Mouse (Mus musculus) MEL (cell line): ENCODE results near the gene Mical3.

Source experiments
- E2F4 ChIP-seq: IDR thresholded peaks from 2 replicates; pipeline ENCODE4 v1.6.1; 2011; ENCODE audit warnings: low read depth, low read length, improper control_type of control experiment, borderline replicate concordance
- GATA1 ChIP-seq: IDR thresholded peaks from 2 replicates; pipeline ENCODE4 v1.6.1; 2011; ENCODE audit warnings: low read depth, low read length, improper control_type of control experiment
- MAZ ChIP-seq: IDR thresholded peaks from 2 replicates; pipeline ENCODE4 v1.6.1; 2012; ENCODE audit warnings: low read depth, mild to moderate bottlenecking, inconsistent platforms, low read length, improper control_type of control experiment
- NELFE ChIP-seq: IDR thresholded peaks from 2 replicates; pipeline ENCODE4 v1.6.1; 2011; ENCODE audit warnings: low read depth, low read length, improper control_type of control experiment
- RCOR1 ChIP-seq: IDR thresholded peaks from 2 replicates; pipeline ENCODE4 v1.6.1; 2012; ENCODE audit warnings: low read depth, mild to moderate bottlenecking, inconsistent platforms, low read length, improper control_type of control experiment
- TCF12 ChIP-seq: IDR thresholded peaks from 2 replicates; pipeline ENCODE4 v1.6.1; 2014; ENCODE audit warnings: low read depth, mild to moderate bottlenecking, inconsistent platforms, low read length, improper control_type of control experiment, moderate library complexity

- TF ChIP-seq GATA1: 0 out of 2 replicates have a peak, but pooled peaks have one; percentile 3
- TF ChIP-seq NELFE: no peak
- TF ChIP-seq TCF12: no peak
- no peak for TF ChIP-seq E2F4
- TF ChIP-seq MAZ: no peak
- TF ChIP-seq RCOR1: no peak
Observed at GRCm38 (mm10) chr6:120927765-120928164, 203.0 kb downstream of the Mical3 start.
